ENCODE assay signal across 8 mouse cellular contexts in genomic region chr16:91936340-91937030, GRCm38 (mm10).
DNase-seq lines count a peak whose midpoint lies in the region; ATAC-seq and TF ChIP-seq lines count a peak whose summit lies in the region.

No protein-coding gene starts in this region.

- no peak; the same call in none of the 2 replicates for TF ChIP-seq RAD21 in CH12.LX (IDR thresholded peaks at IDR 0.05; ENCODE audit: low read depth, low read length)

- no peaks in the 10 kb centered on the region for H3K36me3 ChIP-seq in CH12.LX (replicated peaks in 1 of 2; ENCODE audit: control insufficient read depth in 1 of 2, insufficient read depth in 1 of 2, low read length in 1 of 2)
- no peaks in the 10 kb centered on the region for H3K36me3 ChIP-seq in embryonic facial prominence, embryonic 14.5 days (ENCODE audit: control insufficient read depth, insufficient read depth, low read length)
- no peaks in the 10 kb centered on the region for H3K36me3 ChIP-seq in heart, embryonic 15.5 days
- no peaks in the 10 kb centered on the region for H3K36me3 ChIP-seq in lung, embryonic 16.5 days (ENCODE audit: control insufficient read depth, insufficient read depth, low read length)

- 0 out of 2 replicates have a peak, but pooled peaks have one; percentile 28 for ATAC-seq in embryonic facial prominence, embryonic 14.5 days (ENCODE audit: low read depth)
- peak; percentile 23; the same call in 1 of the 2 replicates for ATAC-seq in heart, embryonic 15.5 days (replicated peaks; ENCODE audit: insufficient number of reproducible peaks, insufficient read depth, low FRiP score, low read depth)
- ATAC-seq in lung, embryonic 16.5 days (ENCODE audit: low read depth): peak; percentile 16; the same call in 1 of the 2 replicates

- no peak overlapping the region for H3K9ac ChIP-seq in CH12.LX (ENCODE audit: insufficient read depth, low read depth)
- H3K9ac ChIP-seq in embryonic facial prominence, embryonic 14.5 days (ENCODE audit: low read depth, low read length): no peak overlapping the region
- no peak overlapping the region for H3K9ac ChIP-seq in heart, embryonic 15.5 days
- no peak overlapping the region for H3K9ac ChIP-seq in lung, embryonic 16.5 days (ENCODE audit: low read length)

- peaks cover 4 to 21% of the 10 kb centered on the region in 2 experiments; a peak in 2 of 4 replicates for H3K4me1 ChIP-seq in CH12.LX (ENCODE audit: control insufficient read depth in 1 of 2, insufficient read depth in 2 of 2)
- H3K4me1 ChIP-seq in embryonic facial prominence, embryonic 14.5 days (ENCODE audit: control insufficient read depth, insufficient read depth, low read length): no peaks in the 10 kb centered on the region
- H3K4me1 ChIP-seq in heart, embryonic 15.5 days (replicated peaks): no peaks in the 10 kb centered on the region
- no peaks in the 10 kb centered on the region; the same call in 1 of the 2 replicates for H3K4me1 ChIP-seq in lung, embryonic 16.5 days (replicated peaks; ENCODE audit: control insufficient read depth, insufficient read depth, low read length)

- in situ Hi-C loops in CH12.LX (cut with MboI; ENCODE audit: low pct_ligation_motif_present, low pct_unique_long_range_greater_than_20kb, low sequenced_read_pairs): loop anchor here (5.0 to 10.0 kb wide), 3 partner anchors 241 to 508 kb away; partner anchors contain the start of gene Kcne2

- H3K4me2 ChIP-seq in CH12.LX (ENCODE audit: insufficient read depth, low read depth, poor library complexity, severe bottlenecking): no peak overlapping the region
- H3K4me2 ChIP-seq in embryonic facial prominence, embryonic 14.5 days (ENCODE audit: low read depth, low read length): no peak overlapping the region
- no peak overlapping the region for H3K4me2 ChIP-seq in heart, embryonic 15.5 days
- H3K4me2 ChIP-seq in lung, embryonic 16.5 days (ENCODE audit: low read depth, low read length): no peak overlapping the region

- H3K4me3 ChIP-seq in CH12.LX (replicated peaks in 1 of 3; ENCODE audit: low read depth in 2 of 3, low read length in 2 of 3, poor library complexity in 1 of 3): no peak overlapping the region
- H3K4me3 ChIP-seq in embryonic facial prominence, embryonic 14.5 days (ENCODE audit: low read depth, low read length): no peak overlapping the region
- H3K4me3 ChIP-seq in heart, embryonic 15.5 days: no peak overlapping the region
- H3K4me3 ChIP-seq in lung, embryonic 16.5 days (ENCODE audit: low read length): no peak overlapping the region

- H3K27me3 ChIP-seq in CH12.LX (replicated peaks): peaks cover 2% of the 10 kb centered on the region
- no peaks in the 10 kb centered on the region for H3K27me3 ChIP-seq in embryonic facial prominence, embryonic 14.5 days (replicated peaks; ENCODE audit: control insufficient read depth, insufficient read depth, low read length)
- no peaks in the 10 kb centered on the region for H3K27me3 ChIP-seq in heart, embryonic 15.5 days
- no peaks in the 10 kb centered on the region for H3K27me3 ChIP-seq in lung, embryonic 16.5 days (ENCODE audit: control insufficient read depth, insufficient read depth, low read depth, low read length)

- TF ChIP-seq EP300 in CH12.LX (IDR thresholded peaks at IDR 0.05; ENCODE audit: low read length): no peak

- no peak overlapping the region for H3K27ac ChIP-seq in CH12.LX (ENCODE audit: insufficient read depth, low read depth)
- no peak overlapping the region for H3K27ac ChIP-seq in embryonic facial prominence, embryonic 14.5 days (replicated peaks; ENCODE audit: low read depth, low read length)
- no peak overlapping the region for H3K27ac ChIP-seq in heart, embryonic 15.5 days
- H3K27ac ChIP-seq in lung, embryonic 16.5 days (ENCODE audit: low read length): no peak overlapping the region

- H3K79me2 ChIP-seq in CH12.LX (replicated peaks; ENCODE audit: control insufficient read depth, extremely low read depth, insufficient read depth, poor library complexity, severe bottlenecking): no peaks in the 10 kb centered on the region

- no peak for TF ChIP-seq POLR2A in CH12.LX (IDR thresholded peaks at IDR 0.05; ENCODE audit: low read depth, low read length)

- peak; percentile 98 to 99 for TF ChIP-seq CTCF in CH12.LX (conservative IDR thresholded peaks at IDR 0.05 in 1 of 2, IDR thresholded peaks at IDR 0.05 in 1 of 2; ENCODE audit: low read depth in 2 of 2, low read length in 2 of 2)

- dilution Hi-C loops in CH12.LX (cut with MboI; ENCODE audit: extremely low pct_ligation_motif_present, extremely low pct_unique_long_range_greater_than_20kb, low sequenced_read_pairs): no loop called here

- DNase-seq in CH12.LX (ENCODE audit: extremely low read depth): peak; percentile 94
- DNase-seq in adrenal gland, postnatal 4 days (ENCODE audit: low spot score in 2 of 2): peak; percentile 56 to 76
- peak; percentile 91 for DNase-seq in embryonic facial prominence, embryonic 14.5 days (ENCODE audit: low spot score)
- peak; percentile 95 to 97 for DNase-seq in kidney, postnatal 4 days
- peak; percentile 89 for DNase-seq in retina, postnatal 1 day
- peak; percentile 95 for DNase-seq in thymus, postnatal 4 days

- no peaks in the 10 kb centered on the region for H3K9me3 ChIP-seq in CH12.LX (replicated peaks; ENCODE audit: low read length)
- no peaks in the 10 kb centered on the region for H3K9me3 ChIP-seq in embryonic facial prominence, embryonic 14.5 days (ENCODE audit: control insufficient read depth, low read length)
- H3K9me3 ChIP-seq in heart, embryonic 15.5 days (replicated peaks): no peaks in the 10 kb centered on the region
- no peaks in the 10 kb centered on the region for H3K9me3 ChIP-seq in lung, embryonic 16.5 days (ENCODE audit: control insufficient read depth, low read length)

- 51% methylated on average over 10 of the region's 10 CpGs for WGBS in embryonic facial prominence, embryonic 14.5 days
- WGBS in heart, embryonic 15.5 days: 47% methylated on average over 10 of the region's 10 CpGs
- 44% methylated on average over 10 of the region's 10 CpGs for WGBS in lung, embryonic 16.5 days

TF ChIP-seq in CH12.LX, 34 proteins besides CTCF, POLR2A, EP300 and RAD21:
- TF ChIP-seq ZNF384 (IDR thresholded peaks at IDR 0.05; ENCODE audit: low read depth, low read length): peak; percentile 11; the same call in 1 of the 2 replicates
- no peak for TF ChIP-seq CHD1 (IDR thresholded peaks at IDR 0.05; ENCODE audit: low read depth, low read length)
- TF ChIP-seq GABPA (IDR thresholded peaks at IDR 0.05; ENCODE audit: insufficient replicate concordance, low read depth, low read length): no peak
- TF ChIP-seq MXI1 (IDR thresholded peaks at IDR 0.05; ENCODE audit: low read depth, low read length): no peak
- TF ChIP-seq ZMIZ1 (IDR thresholded peaks at IDR 0.05; ENCODE audit: low read depth, low read length): no peak
- TF ChIP-seq JUND (conservative IDR thresholded peaks at IDR 0.05; ENCODE audit: low read depth, low read length): peak; percentile 50; the same call in 1 of the 2 replicates
- TF ChIP-seq HCFC1 (IDR thresholded peaks at IDR 0.05; ENCODE audit: low read depth, low read length): no peak; the same call in 1 of the 2 replicates
- TF ChIP-seq MAX (IDR thresholded peaks at IDR 0.05; ENCODE audit: low read length): no peak
- TF ChIP-seq CHD2 (IDR thresholded peaks at IDR 0.05; ENCODE audit: low read length): no peak
- TF ChIP-seq TCF12 (IDR thresholded peaks at IDR 0.05; ENCODE audit: low read depth, low read length): 0 out of 2 replicates have a peak, but pooled peaks have one; percentile 42
- no peak for TF ChIP-seq E2F4 (IDR thresholded peaks at IDR 0.05; ENCODE audit: insufficient replicate concordance, low read depth, low read length)
- TF ChIP-seq USF1 (IDR thresholded peaks at IDR 0.05; ENCODE audit: low read depth, low read length): no peak
- no peak for TF ChIP-seq POLR2AphosphoS2 (IDR thresholded peaks at IDR 0.05; ENCODE audit: low read depth, low read length)
- TF ChIP-seq RCOR1 (conservative IDR thresholded peaks at IDR 0.05; ENCODE audit: low read depth, low read length): no peak
- TF ChIP-seq KAT2A (IDR thresholded peaks at IDR 0.05; ENCODE audit: insufficient replicate concordance, low read length): no peak
- peak; percentile 96 for TF ChIP-seq ZC3H11A (IDR thresholded peaks at IDR 0.05; ENCODE audit: low read depth, low read length)
- no peak for TF ChIP-seq USF2 (conservative IDR thresholded peaks at IDR 0.05; ENCODE audit: low read depth, low read length)
- TF ChIP-seq SMC3 (IDR thresholded peaks at IDR 0.05; ENCODE audit: low read depth, low read length): peak; percentile 96
- TF ChIP-seq ZKSCAN1 (IDR thresholded peaks at IDR 0.05; ENCODE audit: borderline replicate concordance, low read depth, low read length): no peak
- TF ChIP-seq ETS1 (conservative IDR thresholded peaks at IDR 0.05; ENCODE audit: low read depth, low read length): no peak
- no peak for TF ChIP-seq JUN (IDR thresholded peaks at IDR 0.05; ENCODE audit: insufficient read depth, low read depth, low read length)
- TF ChIP-seq MAFK (IDR thresholded peaks at IDR 0.05; ENCODE audit: insufficient replicate concordance, low read length): no peak
- TF ChIP-seq MYC (IDR thresholded peaks at IDR 0.05; ENCODE audit: low read depth, low read length): no peak
- no peak; the same call in 1 of the 2 replicates for TF ChIP-seq NRF1 (IDR thresholded peaks at IDR 0.05; ENCODE audit: low read depth, low read length)
- TF ChIP-seq PAX5 (IDR thresholded peaks at IDR 0.05; ENCODE audit: low read length): no peak
- no peak for TF ChIP-seq MEF2A (IDR thresholded peaks at IDR 0.05; ENCODE audit: borderline replicate concordance, low read depth, low read length)
- TF ChIP-seq TBP (conservative IDR thresholded peaks at IDR 0.05; ENCODE audit: low read depth, low read length): no peak
- no peak; the same call in 1 of the 2 replicates for TF ChIP-seq IRF4 (IDR thresholded peaks at IDR 0.05; ENCODE audit: low read depth, low read length)
- no peak for TF ChIP-seq SIN3A (IDR thresholded peaks at IDR 0.05; ENCODE audit: low read length)
- TF ChIP-seq MAZ (IDR thresholded peaks at IDR 0.05; ENCODE audit: low read depth, low read length): no peak
- no peak for TF ChIP-seq BHLHE40 (IDR thresholded peaks at IDR 0.05; ENCODE audit: low read depth, low read length)
- TF ChIP-seq UBTF (IDR thresholded peaks at IDR 0.05; ENCODE audit: low read depth, low read length): no peak
- TF ChIP-seq ELF1 (IDR thresholded peaks at IDR 0.05; ENCODE audit: low read depth, low read length): no peak
- peak; percentile 53; the same call in 1 of the 2 replicates for TF ChIP-seq NELFE (IDR thresholded peaks at IDR 0.05; ENCODE audit: low read depth, low read length)
